Mouse (Mus musculus) right cerebral cortex, adult 2 months (tissue): ENCODE measurements at regions not wholly inside any gene's neighbourhood (a gene's known extent, or its start where the extent isn't known, plus 50 kb on each side); places are given as distances from the start of the nearest gene placed in this dataset.
"Not testable (repeated sequence)": the region's sequence is repeated elsewhere in the genome, so short reads cannot be mapped to it uniquely, and the experiment has no call there.

Experiments
- DNase-seq, 2 experiments: peaks; one replicate each; pipeline ENCODE4 v3.0.0; 2021 to 2022; ENCODE audit warnings: low spot score in 2 of 2

DNA sequence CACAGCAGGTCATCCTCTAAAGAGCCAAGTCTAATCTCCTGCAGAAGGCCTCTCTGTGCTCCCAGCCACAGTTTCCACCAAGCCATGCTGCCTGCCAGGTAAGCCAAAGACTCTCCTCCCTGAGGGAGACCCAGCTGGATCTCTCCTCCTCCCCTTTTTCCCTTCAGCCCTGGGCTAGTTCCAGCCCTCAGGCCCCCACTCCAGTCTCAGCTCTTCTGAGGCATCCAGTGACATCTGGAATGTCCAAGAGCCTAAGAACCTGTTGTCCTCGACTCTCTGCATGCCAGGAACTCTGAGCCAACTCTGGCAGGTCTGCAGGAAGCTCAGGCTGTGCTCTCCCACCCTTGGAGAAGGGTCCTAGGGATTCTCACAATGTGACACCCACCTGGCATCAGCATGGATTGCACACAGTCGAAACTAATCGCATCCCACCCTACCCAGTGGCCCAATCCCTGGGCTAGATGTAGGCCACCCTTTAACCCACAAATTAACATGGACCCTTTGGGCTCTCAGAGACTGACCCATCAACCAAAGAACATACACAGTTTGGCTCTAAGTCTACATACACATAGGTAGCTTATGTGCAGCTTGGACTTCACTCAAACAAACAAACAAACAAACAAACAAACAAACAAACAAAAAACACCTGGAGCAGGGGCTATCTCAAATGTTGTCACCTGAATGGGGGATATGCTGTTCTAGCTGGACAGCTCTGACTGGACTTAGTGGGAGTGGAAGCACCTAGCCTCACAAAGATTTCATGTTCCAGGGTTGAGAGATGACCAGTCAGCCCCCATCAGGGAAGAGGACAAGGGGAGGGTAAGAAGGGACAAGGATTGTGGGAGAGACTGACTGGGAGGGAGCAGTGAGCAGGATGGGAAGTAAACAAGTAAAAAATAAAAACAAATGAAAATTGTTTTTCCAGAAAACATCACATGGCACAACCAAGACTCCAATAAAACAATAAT lies 57.9 kb upstream of the Zfp709 start:
- DNase-seq = not testable (repeated sequence)

DNA sequence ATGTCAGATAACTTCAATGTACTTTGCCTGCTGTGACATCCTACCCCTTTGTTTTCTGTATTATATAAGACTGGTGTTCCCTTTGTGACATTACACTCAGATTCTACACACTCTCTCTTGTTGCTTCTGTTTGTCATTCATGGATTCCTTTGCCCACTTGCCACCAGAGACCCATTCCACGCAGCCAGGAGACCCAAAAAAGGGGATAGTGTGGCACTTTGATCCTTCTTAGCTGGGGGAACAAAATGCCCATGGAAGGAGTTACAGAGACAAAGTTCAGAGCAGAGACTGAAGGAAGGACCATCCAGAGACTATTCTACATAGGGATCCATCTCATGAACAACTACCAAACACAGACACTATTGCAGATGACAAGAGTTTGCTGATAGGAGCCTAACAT lies 59.1 kb upstream of the Zfp709 start:
- not testable (repeated sequence) for DNase-seq

DNA sequence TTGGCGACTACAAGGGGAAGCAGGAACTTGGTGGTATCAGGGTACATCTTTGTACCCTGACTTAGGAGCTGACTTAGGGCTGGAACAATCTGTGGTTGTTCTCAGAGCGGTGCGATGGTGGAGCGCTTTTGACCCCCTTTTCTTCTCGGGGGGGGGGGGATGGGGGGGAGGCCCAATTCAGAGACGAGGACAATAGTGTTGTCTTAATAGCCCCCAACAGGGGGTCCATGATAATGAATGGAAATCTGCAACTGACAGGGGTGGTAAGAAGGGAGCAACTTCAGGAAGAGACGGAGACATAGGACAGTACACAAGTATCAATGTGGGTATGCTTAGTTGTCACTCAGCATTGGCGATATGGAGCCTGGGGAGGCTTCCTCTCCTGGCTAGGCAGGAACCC lies 61.9 kb upstream of the Zfp709 start:
- DNase-seq = not testable (repeated sequence)

DNA sequence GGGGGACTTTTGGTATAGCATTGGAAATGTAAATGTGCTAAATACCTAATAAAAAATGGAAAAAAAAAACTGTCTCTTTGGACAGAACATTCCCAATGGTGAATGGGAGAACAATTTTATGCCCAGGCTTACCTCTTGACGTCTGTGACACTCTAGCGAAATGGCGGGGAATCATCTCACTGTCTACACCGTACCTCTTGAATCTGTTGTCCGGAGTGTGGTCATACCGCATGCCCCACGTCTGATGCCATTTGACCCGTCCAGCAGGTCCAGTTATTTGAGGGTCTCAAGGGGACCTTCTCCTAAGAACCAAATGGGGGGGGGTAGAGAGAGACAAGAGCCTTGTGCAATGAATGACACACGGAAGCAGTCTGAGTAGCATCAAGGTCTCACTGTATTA lies 62.4 kb upstream of the Zfp709 start:
- DNase-seq = not testable (repeated sequence)

DNA sequence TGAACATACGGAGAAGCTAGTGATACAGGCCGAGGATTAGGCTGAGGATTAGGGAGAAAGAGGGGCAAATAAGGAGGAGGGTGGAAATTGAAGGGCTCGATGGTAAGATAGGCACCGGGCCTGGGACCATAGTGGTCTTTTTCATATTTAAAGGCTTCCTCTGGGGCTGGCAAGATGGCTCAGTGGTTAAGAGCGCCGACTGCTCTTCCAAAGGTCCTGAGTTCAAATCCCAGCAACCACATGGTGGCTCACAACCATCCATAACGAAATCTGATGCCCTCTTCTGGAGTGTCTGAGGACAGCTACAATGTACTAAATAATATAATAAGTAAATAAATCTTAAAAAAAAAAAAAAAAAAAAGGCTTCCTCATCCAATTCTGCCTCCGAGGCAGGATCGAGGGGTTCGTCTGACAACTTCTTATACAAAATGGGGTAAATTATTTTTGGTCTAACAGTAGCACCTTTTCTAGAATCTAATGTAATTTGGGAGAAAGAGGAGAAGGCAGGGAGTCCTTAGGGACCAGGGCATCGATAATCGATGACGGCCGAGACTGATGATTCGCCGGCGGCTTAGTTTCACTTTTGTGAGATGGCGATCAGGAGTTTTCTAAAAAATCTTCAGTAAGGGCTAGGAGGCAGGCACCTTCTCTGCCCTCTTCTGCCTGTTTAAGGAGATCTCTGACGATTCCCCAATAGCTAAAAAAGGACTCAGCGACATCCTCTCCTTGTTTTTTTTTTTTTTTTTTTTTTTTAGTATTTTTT lies 65.4 kb upstream of the Zfp709 start:
- DNase-seq = not testable (repeated sequence)

DNA sequence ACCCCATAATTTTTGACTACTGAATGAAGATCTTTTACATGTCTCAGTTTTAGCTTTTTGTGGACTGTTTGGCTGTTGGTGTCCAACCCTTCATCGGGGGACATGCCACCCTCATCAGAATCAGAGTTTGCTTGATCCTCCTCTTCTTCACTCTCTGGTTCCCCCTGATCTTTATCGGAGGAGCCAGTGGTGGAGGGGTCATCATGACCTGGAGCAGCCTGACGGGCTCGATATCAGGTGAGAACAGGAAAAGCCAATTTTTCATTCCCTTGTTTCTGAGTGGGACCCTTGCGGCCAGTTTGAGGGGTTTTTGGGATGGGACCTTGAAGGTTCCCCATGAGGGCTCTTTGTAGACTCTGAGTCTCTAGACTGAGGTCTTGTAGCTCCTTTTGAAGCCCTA lies 66.0 kb upstream of the Zfp709 start:
- not testable (repeated sequence) for DNase-seq

DNA sequence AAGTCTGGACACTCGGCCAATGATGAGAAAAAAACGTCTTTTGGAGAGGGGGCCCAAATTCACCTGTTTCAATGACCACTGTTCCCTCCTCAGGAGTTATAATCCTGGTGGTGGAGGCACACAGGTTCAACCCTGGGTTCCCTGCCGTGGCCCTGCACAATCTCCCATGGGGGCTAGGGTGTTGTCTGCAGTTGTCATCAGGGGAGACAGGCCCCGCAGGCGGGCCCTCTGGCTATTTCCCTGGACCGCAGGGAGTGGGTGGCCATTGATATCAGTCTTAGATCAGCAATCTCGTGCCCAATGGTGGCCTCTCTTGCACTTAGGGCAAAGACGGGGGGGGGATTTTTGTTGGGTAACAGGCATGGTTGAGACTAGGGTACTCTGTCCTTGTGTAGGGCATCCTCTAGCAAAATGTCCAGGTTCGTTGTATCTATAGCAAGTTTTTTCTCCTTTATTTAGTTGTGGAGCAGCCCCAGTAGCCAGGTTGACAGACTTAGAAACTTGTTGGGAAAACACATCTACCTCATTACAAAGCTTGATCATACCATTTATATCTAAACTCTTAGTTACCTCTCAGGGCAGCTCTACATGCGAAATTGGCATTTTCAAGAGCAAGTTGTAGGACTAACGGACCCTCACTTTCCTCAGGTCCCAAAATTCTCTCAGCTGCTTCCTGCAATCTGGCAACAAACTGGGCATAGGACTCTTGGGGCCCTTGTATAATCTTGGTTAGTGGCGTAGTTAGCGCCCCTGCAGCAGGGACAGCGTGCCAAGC lies 66.9 kb upstream of the Zfp709 start:
- not testable (repeated sequence) for DNase-seq

DNA sequence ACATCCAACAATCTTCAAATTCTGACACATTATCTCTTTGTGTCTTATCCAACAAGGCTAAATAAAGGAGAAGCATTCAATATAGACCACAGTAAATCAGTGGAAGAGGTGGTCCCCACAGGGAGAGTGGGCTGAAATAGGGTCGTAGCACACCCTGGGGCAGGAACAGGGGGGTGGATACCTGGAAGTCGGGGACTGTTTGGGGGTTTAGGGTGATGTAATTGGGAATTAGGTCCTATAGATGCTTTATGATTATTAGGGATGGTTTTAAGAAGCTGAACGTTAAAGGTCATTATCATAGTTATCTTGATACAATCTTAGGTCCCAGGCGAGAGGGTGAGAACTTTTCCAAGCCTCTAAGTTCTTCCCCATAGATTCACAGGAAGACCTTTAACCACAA lies 67.9 kb upstream of the Zfp709 start:
- DNase-seq = not testable (repeated sequence)

DNA sequence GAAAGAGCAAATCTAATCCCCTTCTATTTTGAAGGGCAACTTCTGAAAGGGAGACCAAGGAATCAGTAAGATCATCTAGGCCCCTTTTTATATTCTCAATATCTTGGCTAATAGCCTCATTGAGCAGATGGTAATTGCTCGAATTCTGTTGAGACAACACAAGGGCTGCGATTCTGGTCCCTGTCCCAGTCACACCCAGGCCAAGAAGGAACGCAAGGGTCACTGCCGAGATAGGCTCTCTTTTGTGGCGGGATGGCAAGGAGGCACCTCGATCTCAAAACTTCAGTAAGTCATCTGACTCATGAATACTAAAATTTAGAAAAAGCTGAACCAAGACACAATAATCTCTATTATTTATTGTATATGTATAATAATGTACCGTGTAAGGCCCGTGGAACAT lies 68.6 kb upstream of the Zfp709 start:
- DNase-seq = not testable (repeated sequence)

DNA sequence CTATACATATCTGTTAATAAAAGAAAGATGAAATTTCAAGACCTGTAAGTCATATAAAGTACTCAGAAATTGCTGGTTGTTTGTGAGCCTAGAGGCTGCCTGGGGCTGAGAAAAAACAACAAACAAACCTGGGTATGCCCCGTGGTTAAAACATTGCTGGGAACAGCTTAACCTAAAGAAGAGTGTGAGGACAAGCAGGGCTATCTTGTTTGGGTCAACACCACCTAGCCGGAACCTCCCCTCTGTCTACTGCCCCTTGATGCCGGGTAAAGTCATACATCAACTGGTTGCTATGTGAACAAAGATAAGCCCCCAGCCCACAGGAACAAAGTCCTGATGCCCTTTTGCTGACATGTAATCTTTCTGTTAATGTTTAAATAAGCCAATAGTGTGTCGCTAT lies 74.0 kb upstream of the Zfp709 start:
- DNase-seq = not testable (repeated sequence)

DNA sequence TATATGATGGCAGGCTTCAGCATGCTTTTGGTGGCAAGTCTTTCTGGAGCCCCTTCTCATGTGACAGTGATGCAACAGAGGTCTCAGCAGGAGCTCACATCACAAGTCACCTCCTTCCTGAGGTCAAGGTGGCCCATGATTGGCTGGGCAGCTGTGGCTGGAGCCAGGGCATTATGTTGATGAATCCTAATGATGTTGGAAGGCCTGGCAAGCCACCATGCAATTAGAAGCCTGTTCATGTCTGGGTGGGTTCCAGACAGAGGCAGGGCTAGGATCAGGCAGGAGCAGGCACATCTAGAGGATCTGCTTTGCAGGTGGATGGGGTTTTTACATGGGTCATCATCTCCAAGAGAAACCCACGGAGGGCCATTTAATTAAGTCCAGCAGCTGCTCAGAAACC lies 77.2 kb upstream of the Zfp709 start:
- not testable (repeated sequence) for DNase-seq

DNA sequence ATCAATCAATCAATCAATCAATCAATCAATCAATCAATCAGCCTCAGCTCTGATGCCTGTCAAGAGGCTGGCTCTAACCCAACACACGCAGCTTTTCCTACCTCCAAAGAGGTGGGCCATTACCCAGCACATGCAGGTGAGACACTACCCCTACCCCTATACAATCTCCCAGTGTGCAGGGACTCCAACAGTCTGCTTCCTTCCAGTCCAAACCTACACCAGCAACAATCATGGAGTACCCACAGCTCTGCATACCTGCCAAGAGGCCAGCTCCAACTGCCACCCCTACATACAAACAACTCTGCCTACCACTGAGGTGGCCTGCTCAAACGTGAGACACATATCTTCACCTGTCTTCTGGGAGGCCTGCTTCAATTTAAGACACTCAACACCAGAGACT lies 76.7 kb upstream of the Fcho1 start:
- not testable (repeated sequence) for DNase-seq

DNA sequence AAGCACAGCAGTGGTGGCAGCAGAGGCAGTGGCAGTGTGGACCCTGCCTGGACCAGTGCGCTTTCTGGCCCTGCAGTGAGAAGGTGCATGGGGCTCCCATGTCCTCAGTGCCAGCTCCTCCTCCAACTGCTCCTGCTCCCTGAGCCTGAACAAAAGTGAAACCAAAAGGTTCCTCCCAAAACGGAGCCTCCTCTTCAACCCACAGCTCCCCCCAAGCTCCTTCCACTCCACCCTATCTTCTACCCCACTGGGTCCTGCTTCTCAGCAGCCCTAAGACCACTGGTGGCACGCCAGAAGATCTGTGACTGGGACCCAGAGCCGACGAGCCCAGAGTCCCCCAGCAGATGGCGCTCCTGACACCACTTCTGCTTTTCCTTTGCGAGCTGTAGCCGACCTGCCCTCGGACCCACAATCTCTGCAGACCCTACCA lies 63.5 kb upstream of the Fcho1 start:
- DNase-seq = peak in 1 of 2 experiments; percentile 9

DNA sequence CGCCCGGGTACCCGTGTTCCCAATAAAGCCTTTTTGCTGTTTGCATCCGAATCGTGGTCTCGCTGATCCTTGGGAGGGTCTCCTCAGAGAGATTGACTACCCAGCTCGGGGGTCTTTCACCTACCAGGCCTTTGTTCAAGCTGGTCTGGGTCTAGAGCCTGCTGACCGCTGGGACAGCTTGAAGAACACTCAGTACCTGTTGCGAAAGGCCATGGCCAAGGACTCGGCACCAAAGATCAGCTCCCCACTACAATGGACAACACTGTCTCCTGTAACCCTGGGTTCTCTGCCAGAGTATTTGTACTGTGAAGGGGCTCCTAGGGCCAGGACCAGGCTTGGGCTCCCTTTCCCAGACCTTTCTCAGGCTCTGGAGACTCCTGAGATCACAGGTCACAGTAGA lies 55.1 kb upstream of the Fcho1 start:
- DNase-seq = not testable (repeated sequence)

DNA sequence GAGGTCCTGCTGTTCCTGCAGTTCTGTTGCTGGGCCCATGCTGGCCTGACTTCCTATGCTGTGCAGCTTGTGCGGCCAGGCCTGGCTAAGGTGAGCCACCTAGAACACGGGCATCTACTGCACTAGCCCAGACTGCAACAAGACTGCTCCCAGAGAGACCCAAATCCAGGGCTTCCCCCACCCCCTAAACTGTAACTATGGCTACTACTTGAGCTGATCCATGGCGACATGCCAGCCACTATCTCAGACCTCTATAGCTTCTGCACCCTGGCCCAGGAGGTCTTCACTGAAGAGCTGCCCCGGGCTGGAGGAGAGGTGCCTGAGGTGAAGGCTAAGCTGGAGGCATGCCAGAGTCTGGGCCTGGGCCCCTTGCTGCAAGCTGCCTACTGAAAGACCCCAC lies 54.3 kb upstream of the Fcho1 start:
- not testable (repeated sequence) for DNase-seq

DNA sequence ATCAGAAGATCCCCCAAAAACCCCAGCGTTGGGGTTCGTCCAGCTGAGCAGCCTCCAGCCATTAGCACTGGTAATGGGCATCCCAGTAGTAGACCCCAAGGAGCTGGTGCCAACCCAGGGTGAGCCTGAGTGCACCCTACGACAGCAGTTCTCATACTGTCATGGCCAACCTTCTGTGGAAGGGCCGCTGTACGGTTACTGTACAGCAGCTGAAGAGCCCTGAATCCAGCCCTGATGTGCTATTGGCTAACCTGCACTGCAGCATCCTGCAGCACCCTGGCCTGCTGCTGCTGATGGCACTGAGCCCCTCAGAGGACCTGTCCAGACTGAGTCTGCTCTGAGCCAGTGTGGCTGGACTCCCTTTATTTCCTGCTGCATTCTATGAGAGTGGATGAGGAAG lies 53.9 kb upstream of the Fcho1 start:
- not testable (repeated sequence) for DNase-seq

DNA sequence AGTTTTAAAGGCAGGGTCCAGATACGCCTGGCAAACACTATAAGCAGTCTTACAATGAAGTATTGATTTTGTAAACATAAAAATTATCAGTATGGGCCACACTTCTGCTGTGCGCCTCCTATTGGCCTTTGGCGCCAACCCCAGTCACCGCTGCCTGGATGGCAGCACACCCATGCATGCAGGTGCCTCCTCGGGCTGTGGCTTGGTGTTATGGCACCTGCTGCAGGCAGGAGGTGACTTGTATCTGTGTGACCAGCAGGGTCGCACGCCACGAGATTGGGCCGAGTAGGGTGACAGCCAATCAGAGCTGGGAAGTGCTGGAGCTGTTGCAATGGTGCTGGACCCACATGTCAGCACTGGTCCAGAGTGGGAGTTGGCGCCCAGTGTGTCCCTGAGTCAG lies 53.4 kb upstream of the Fcho1 start:
- DNase-seq = no peak
